ENCODE assay signal across 8 mouse cellular contexts in genomic region chrX:57919886-57920285, GRCm38 (mm10).
DNase-seq lines count a peak whose midpoint lies in the region; ATAC-seq and TF ChIP-seq lines count a peak whose summit lies in the region.

No protein-coding gene starts in this region.

- peak overlapping the region; percentile 48 for H3K4me2 ChIP-seq in heart, embryonic 16.5 days (ENCODE audit: low read depth, low read length)
- peak overlapping the region; percentile 33; the same call in 1 of the 2 replicates for H3K4me2 ChIP-seq in embryonic facial prominence, embryonic 14.5 days (ENCODE audit: low read depth, low read length)
- H3K4me2 ChIP-seq in hindbrain, postnatal 0 days (ENCODE audit: low read depth, low read length): peak overlapping the region; percentile 37
- no peak overlapping the region for H3K4me2 ChIP-seq in midbrain, postnatal 0 days (ENCODE audit: low read depth, low read length, poor library complexity, severe bottlenecking)

- no peaks in the 10 kb centered on the region for H3K36me3 ChIP-seq in heart, embryonic 16.5 days (ENCODE audit: control insufficient read depth, insufficient read depth)
- no peaks in the 10 kb centered on the region for H3K36me3 ChIP-seq in embryonic facial prominence, embryonic 14.5 days (ENCODE audit: control insufficient read depth, insufficient read depth, low read length)
- no peaks in the 10 kb centered on the region for H3K36me3 ChIP-seq in hindbrain, postnatal 0 days (ENCODE audit: insufficient read depth, low read length)
- H3K36me3 ChIP-seq in midbrain, postnatal 0 days (ENCODE audit: insufficient read depth, low read length): no peaks in the 10 kb centered on the region

- intact Hi-C loops in heart, postnatal 14 days (cut with DNase I): loop anchor here (10.0 kb wide), 2 partner anchors 105 to 575 kb away; partner anchors contain the start of gene Zic3
- intact Hi-C loops in left cerebral cortex, postnatal 4 days (cut with DNase I): loop anchor here (5.0 to 10.0 kb wide), 3 partner anchors 97 to 575 kb away; no protein-coding TSS in a partner anchor
- intact Hi-C loops in gastrocnemius, postnatal 14 days (cut with DNase I; ENCODE audit: low total_unique reads): no loop called here

- TF ChIP-seq CTCF in hindbrain, postnatal 0 days (IDR thresholded peaks at IDR 0.05; ENCODE audit: low read depth): no peak
- no peak for TF ChIP-seq CTCF in midbrain, postnatal 0 days (IDR thresholded peaks at IDR 0.05)

- H3K4me3 ChIP-seq in heart, embryonic 16.5 days (ENCODE audit: low read length): peak overlapping the region; percentile 38
- H3K4me3 ChIP-seq in embryonic facial prominence, embryonic 14.5 days (ENCODE audit: low read depth, low read length): 0 out of 2 replicates have a peak overlapping the region, but pooled peaks have one; percentile 16
- no peak overlapping the region for H3K4me3 ChIP-seq in hindbrain, postnatal 0 days (ENCODE audit: low read length)
- 0 out of 2 replicates have a peak overlapping the region, but pooled peaks have one; percentile 6 for H3K4me3 ChIP-seq in midbrain, postnatal 0 days (ENCODE audit: low read depth, low read length)

- peaks cover 44% of the 10 kb centered on the region for H3K27me3 ChIP-seq in heart, embryonic 16.5 days (ENCODE audit: control insufficient read depth, insufficient read depth, low read length)
- peaks cover 86% of the 10 kb centered on the region for H3K27me3 ChIP-seq in embryonic facial prominence, embryonic 14.5 days (replicated peaks; ENCODE audit: control insufficient read depth, insufficient read depth, low read length)
- H3K27me3 ChIP-seq in hindbrain, postnatal 0 days (ENCODE audit: insufficient read depth, low read length): no peaks in the 10 kb centered on the region
- H3K27me3 ChIP-seq in midbrain, postnatal 0 days (ENCODE audit: insufficient read depth, low read length): no peaks in the 10 kb centered on the region

- no peak for DNase-seq in heart, postnatal 14 days
- no peak for DNase-seq in embryonic facial prominence, embryonic 14.5 days (ENCODE audit: low spot score)
- DNase-seq in hindbrain, postnatal 0 days (ENCODE audit: low spot score): peak; percentile 9
- DNase-seq in midbrain, postnatal 0 days (ENCODE audit: low spot score): peak; percentile 21
- DNase-seq in left cerebral cortex, postnatal 4 days: no peak
- no peak for DNase-seq in gastrocnemius, postnatal 14 days
- DNase-seq in frontal cortex, postnatal 36 days (ENCODE audit: low spot score in 2 of 2): no peak

- no peak overlapping the region for H3K9ac ChIP-seq in heart, embryonic 16.5 days (ENCODE audit: low read length)
- no peak overlapping the region for H3K9ac ChIP-seq in embryonic facial prominence, embryonic 14.5 days (ENCODE audit: low read depth, low read length)
- no peak overlapping the region for H3K9ac ChIP-seq in hindbrain, postnatal 0 days (replicated peaks; ENCODE audit: low read length)
- no peak overlapping the region for H3K9ac ChIP-seq in midbrain, postnatal 0 days (replicated peaks; ENCODE audit: low read length, poor library complexity, severe bottlenecking)

- H3K27ac ChIP-seq in heart, embryonic 16.5 days (ENCODE audit: low read length): no peak overlapping the region
- H3K27ac ChIP-seq in embryonic facial prominence, embryonic 14.5 days (replicated peaks; ENCODE audit: low read depth, low read length): no peak overlapping the region
- peak overlapping the region; percentile 56; the same call in 1 of the 2 replicates for H3K27ac ChIP-seq in hindbrain, postnatal 0 days
- H3K27ac ChIP-seq in midbrain, postnatal 0 days (ENCODE audit: low read depth, low read length): no peak overlapping the region

- ATAC-seq in heart, embryonic 16.5 days (replicated peaks; ENCODE audit: extremely low read depth, insufficient read depth, low FRiP score): no peak
- no peak for ATAC-seq in embryonic facial prominence, embryonic 14.5 days (ENCODE audit: low read depth)
- no peak; the same call in 1 of the 2 replicates for ATAC-seq in hindbrain, postnatal 0 days
- no peak for ATAC-seq in midbrain, postnatal 0 days (ENCODE audit: low FRiP score)

- no peaks in the 10 kb centered on the region for H3K9me3 ChIP-seq in heart, embryonic 16.5 days (replicated peaks; ENCODE audit: control insufficient read depth, low read length)
- no peaks in the 10 kb centered on the region for H3K9me3 ChIP-seq in embryonic facial prominence, embryonic 14.5 days (ENCODE audit: control insufficient read depth, low read length)
- H3K9me3 ChIP-seq in hindbrain, postnatal 0 days (ENCODE audit: low read length): no peaks in the 10 kb centered on the region
- no peaks in the 10 kb centered on the region for H3K9me3 ChIP-seq in midbrain, postnatal 0 days (ENCODE audit: low read length)

- H3K4me1 ChIP-seq in heart, embryonic 16.5 days (ENCODE audit: control insufficient read depth, insufficient read depth, low read length): no peaks in the 10 kb centered on the region
- H3K4me1 ChIP-seq in embryonic facial prominence, embryonic 14.5 days (ENCODE audit: control insufficient read depth, insufficient read depth, low read length): no peaks in the 10 kb centered on the region
- no peaks in the 10 kb centered on the region for H3K4me1 ChIP-seq in hindbrain, postnatal 0 days (ENCODE audit: insufficient read depth, low read length)
- H3K4me1 ChIP-seq in midbrain, postnatal 0 days (ENCODE audit: insufficient read depth, low read length): no peaks in the 10 kb centered on the region

- WGBS in heart, embryonic 16.5 days: 7% methylated on average over 16 of the region's 17 CpGs
- 25% methylated on average over 15 of the region's 17 CpGs for WGBS in embryonic facial prominence, embryonic 14.5 days
- 31% methylated on average over 17 of the region's 17 CpGs for WGBS in hindbrain, postnatal 0 days
- WGBS in midbrain, postnatal 0 days: 29% methylated on average over 17 of the region's 17 CpGs

Comparison
In these comparisons a context has a peak if more than half of its experiments do, and no peak if none do; other contexts are left out.
1. DNase-seq: peak in hindbrain, postnatal 0 days (single experiment) and midbrain, postnatal 0 days (single experiment); none in heart, postnatal 14 days (0 of 2), embryonic facial prominence, embryonic 14.5 days (single experiment), left cerebral cortex, postnatal 4 days (single experiment), gastrocnemius, postnatal 14 days (single experiment) and frontal cortex, postnatal 36 days (0 of 2).